Comparison of ENCODE assay signal across 19 mouse cellular contexts in the genomic region with DNA sequence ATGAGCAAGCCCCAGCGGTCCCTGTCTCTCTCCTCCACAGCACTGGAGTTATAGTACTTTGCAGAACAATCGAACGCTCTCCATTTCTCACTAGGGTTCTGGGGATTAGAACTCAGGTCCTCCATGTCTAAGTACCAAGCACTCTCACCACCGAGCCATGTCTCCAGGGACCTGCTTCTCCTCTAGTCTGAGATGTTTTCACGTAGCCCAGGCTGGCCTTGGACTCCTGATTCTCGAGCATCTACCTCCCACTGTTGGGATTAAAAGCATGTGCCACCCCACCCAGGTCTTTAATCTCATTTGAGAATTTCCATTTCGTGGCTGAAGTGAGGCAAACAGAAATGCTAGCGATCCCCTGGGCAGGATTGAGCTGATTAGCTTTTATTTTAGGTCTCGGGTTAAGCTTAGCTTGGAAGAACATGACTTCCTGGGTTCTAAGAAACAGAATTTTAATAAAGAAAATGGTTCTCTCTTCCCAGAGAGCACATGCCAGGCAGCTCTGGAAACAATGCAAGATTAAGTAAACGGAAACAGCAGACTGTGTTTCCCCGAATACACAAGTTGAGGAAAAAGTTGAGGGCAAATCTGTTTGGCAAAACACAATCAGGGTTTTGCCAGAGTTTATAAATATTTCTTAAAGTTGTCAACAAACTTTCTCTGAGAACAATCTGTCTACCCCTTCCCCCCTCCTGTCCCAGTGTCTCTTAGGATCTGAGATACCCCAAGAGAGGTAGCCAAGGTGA. TPM values are rescaled to one million over a fixed set of nuclear protein-coding genes. Genes with fewer than 3 reads are reported as not detected.
DNase-seq lines count a peak whose midpoint lies in the region; ATAC-seq and TF ChIP-seq lines count a peak whose summit lies in the region.
"Had no signal": no experiment of that assay in that cellular context is flagged by ENCODE, and none has a peak within 500 bp of the region (broad histone marks: within the 10 kb centered on the region; RNA-seq: fewer than 3 reads in every experiment).

No protein-coding gene starts in this region.

- H3K9me3 ChIP-seq in heart, embryonic 15.5 days (replicated peaks), result no peaks in the 10 kb centered on the region
- H3K9me3 ChIP-seq in liver, embryonic 12.5 days (replicated peaks), result no peaks in the 10 kb centered on the region
- H3K9me3 ChIP-seq in embryonic facial prominence, embryonic 14.5 days (ENCODE audit: control insufficient read depth, low read length), result no peaks in the 10 kb centered on the region
- H3K9me3 ChIP-seq: forebrain, embryonic 12.5 days; hindbrain, embryonic 15.5 days; liver, embryonic 15.5 days; midbrain, embryonic 13.5 days had no signal

- no peak overlapping the region for H3K4me3 ChIP-seq in heart, embryonic 15.5 days
- no peak overlapping the region for H3K4me3 ChIP-seq in liver, adult 2 months (ENCODE audit: insufficient read depth, low read depth, low read length)
- no peak overlapping the region for H3K4me3 ChIP-seq in liver, embryonic 12.5 days
- H3K4me3 ChIP-seq in embryonic facial prominence, embryonic 14.5 days (ENCODE audit: low read depth, low read length), result no peak overlapping the region
- H3K4me3 ChIP-seq: forebrain, embryonic 12.5 days; hindbrain, embryonic 15.5 days; liver, embryonic 15.5 days; midbrain, embryonic 13.5 days had no signal

- no peak for ATAC-seq in heart, embryonic 15.5 days (replicated peaks; ENCODE audit: insufficient number of reproducible peaks, insufficient read depth, low FRiP score, low read depth)
- no peak for ATAC-seq in liver, embryonic 12.5 days
- no peak for ATAC-seq in embryonic facial prominence, embryonic 14.5 days (ENCODE audit: low read depth)
- ATAC-seq: activated CD4-positive, CD25-positive, alpha-beta regulatory T cell, adult 4 months; CD4-positive, CD25-positive, alpha-beta regulatory T cell, adult 4 months; midbrain, embryonic 13.5 days had no signal

- peak overlapping the region; percentile 29; the same call in 1 of the 2 replicates for H3K27ac ChIP-seq in heart, embryonic 15.5 days
- H3K27ac ChIP-seq in liver, adult 2 months (replicated peaks; ENCODE audit: insufficient read depth, low read depth, low read length), result peak overlapping the region; percentile 48
- H3K27ac ChIP-seq in liver, embryonic 12.5 days, result no peak overlapping the region
- H3K27ac ChIP-seq in embryonic facial prominence, embryonic 14.5 days (replicated peaks; ENCODE audit: low read depth, low read length), result peak overlapping the region; percentile 84
- H3K27ac ChIP-seq: forebrain, embryonic 12.5 days; liver, embryonic 15.5 days; midbrain, embryonic 13.5 days had no signal

- H3K27me3 ChIP-seq in heart, embryonic 15.5 days, result 0 out of 2 replicates have a peak, but pooled peaks cover 6% of the 10 kb centered on the region
- H3K27me3 ChIP-seq in liver, adult 2 months (ENCODE audit: control insufficient read depth, insufficient read depth, low read length), result no peaks in the 10 kb centered on the region
- H3K27me3 ChIP-seq in liver, embryonic 12.5 days (replicated peaks), result peaks cover 10% of the 10 kb centered on the region
- H3K27me3 ChIP-seq in embryonic facial prominence, embryonic 14.5 days (replicated peaks; ENCODE audit: control insufficient read depth, insufficient read depth, low read length), result no peaks in the 10 kb centered on the region

- peaks cover 22% of the 10 kb centered on the region for H3K4me1 ChIP-seq in heart, embryonic 15.5 days (replicated peaks)
- H3K4me1 ChIP-seq in liver, adult 2 months (ENCODE audit: control insufficient read depth, insufficient read depth, low read length), result no peaks in the 10 kb centered on the region
- H3K4me1 ChIP-seq in liver, embryonic 12.5 days, result peaks cover 9% of the 10 kb centered on the region
- H3K4me1 ChIP-seq in embryonic facial prominence, embryonic 14.5 days (ENCODE audit: control insufficient read depth, insufficient read depth, low read length), result peaks cover 27% of the 10 kb centered on the region
- H3K4me1 ChIP-seq: liver, embryonic 15.5 days had no signal

- WGBS in heart, embryonic 15.5 days, result 74% methylated on average over 11 of the region's 11 CpGs
- 76% methylated on average over 11 of the region's 11 CpGs for WGBS in liver, adult 2 months
- WGBS in liver, embryonic 12.5 days (ENCODE audit: insufficient replicate concordance), result 60% methylated on average over 11 of the region's 11 CpGs
- WGBS in embryonic facial prominence, embryonic 14.5 days, result 62% methylated on average over 11 of the region's 11 CpGs

- H3K4me2 ChIP-seq in heart, embryonic 15.5 days, result no peak overlapping the region
- no peak overlapping the region for H3K4me2 ChIP-seq in liver, embryonic 12.5 days
- peak overlapping the region; percentile 26; the same call in 1 of the 2 replicates for H3K4me2 ChIP-seq in embryonic facial prominence, embryonic 14.5 days (ENCODE audit: low read depth, low read length)
- H3K4me2 ChIP-seq: forebrain, embryonic 12.5 days; hindbrain, embryonic 15.5 days; liver, embryonic 15.5 days; midbrain, embryonic 13.5 days had no signal

- TF ChIP-seq CTCF in liver, adult 2 months (IDR thresholded peaks at IDR 0.05; ENCODE audit: low read depth, low read length), result no peak

- TF ChIP-seq POLR2A in liver, adult 2 months (IDR thresholded peaks at IDR 0.05; ENCODE audit: extremely low read depth, insufficient read depth, low read length), result no peak

- DNase-seq in heart, adult 18-20 months, result no peak
- DNase-seq in liver, adult 2 months (ENCODE audit: extremely low read depth, low read depth, low spot score), result no peak
- DNase-seq in embryonic facial prominence, embryonic 14.5 days (ENCODE audit: low spot score), result peak; percentile 44
- DNase-seq in lung, postnatal 10 days, result peak; percentile 38
- no peak for DNase-seq in layer of hippocampus, postnatal 25 days (ENCODE audit: extremely low spot score in 1 of 2, low spot score in 1 of 2)
- no peak for DNase-seq in urinary bladder, postnatal 14 days (ENCODE audit: low spot score)
- DNase-seq: cerebellum, adult 18-20 months; embryo, embryonic 11 days; gastrocnemius, postnatal 14 days; kidney, postnatal 4 days had no signal

- no peaks in the 10 kb centered on the region for H3K79me2 ChIP-seq in liver, adult 2 months (ENCODE audit: control insufficient read depth, insufficient read depth, low read length)

- H3K36me3 ChIP-seq in heart, embryonic 15.5 days, result no peaks in the 10 kb centered on the region
- no peaks in the 10 kb centered on the region for H3K36me3 ChIP-seq in liver, adult 2 months (ENCODE audit: control insufficient read depth, insufficient read depth, low read length)
- no peaks in the 10 kb centered on the region for H3K36me3 ChIP-seq in liver, embryonic 12.5 days
- H3K36me3 ChIP-seq in embryonic facial prominence, embryonic 14.5 days (ENCODE audit: control insufficient read depth, insufficient read depth, low read length), result peaks cover 38% of the 10 kb centered on the region
- H3K36me3 ChIP-seq: forebrain, embryonic 12.5 days; hindbrain, embryonic 15.5 days; liver, embryonic 15.5 days; midbrain, embryonic 13.5 days had no signal

- H3K9ac ChIP-seq in heart, embryonic 15.5 days, result no peak overlapping the region
- H3K9ac ChIP-seq in liver, adult 2 months (ENCODE audit: low read depth, low read length), result no peak overlapping the region
- no peak overlapping the region for H3K9ac ChIP-seq in liver, embryonic 12.5 days
- H3K9ac ChIP-seq in embryonic facial prominence, embryonic 14.5 days (ENCODE audit: low read depth, low read length), result no peak overlapping the region
- H3K9ac ChIP-seq: forebrain, embryonic 12.5 days; hindbrain, embryonic 15.5 days; liver, embryonic 15.5 days; midbrain, embryonic 13.5 days had no signal

RNA-seq across cellular contexts. Expression of a gene that starts 6.8 kb away (rescaled TPM):
- polyA plus RNA-seq in heart, embryonic 15.5 days (2015; fragmentation: Nextera tagmentation; extraction: Ambion mirVana), result 4.6 and 8.1 TPM in 2 replicates
- total RNA-seq in heart, adult 18-20 months (2021), result under 1 TPM; 0.39 to 0.52 TPM
- total RNA-seq in liver, adult 2 months (2014; rRNA removed), result 0.27 and 0.28 TPM in 2 replicates
- 0.26 and 1.0 TPM in 2 replicates for polyA plus RNA-seq in liver, adult 2 months (2012; rRNA removed)
- 3.5 and 3.9 TPM in 2 replicates for polyA plus RNA-seq in liver, embryonic 12.5 days (2016; fragmentation: Nextera tagmentation; extraction: Ambion mirVana)
- polyA plus RNA-seq in embryonic facial prominence, embryonic 14.5 days (2014; fragmentation: Nextera tagmentation; extraction: Ambion mirVana), result 21.8 and 31.1 TPM in 2 replicates
- total RNA-seq in layer of hippocampus, postnatal 25 days (2021), result 1 to 10 TPM in 1 of 2 experiments, under 1 TPM in 1; 0.79 to 1.3 TPM

RNA-seq across cellular contexts. Expression of a gene that starts 34.1 kb away (rescaled TPM):
- polyA plus RNA-seq in heart, embryonic 15.5 days (2015; fragmentation: Nextera tagmentation; extraction: Ambion mirVana), result 2.5 TPM in 1 of 2 replicates, not detected in the other
- total RNA-seq in heart, adult 18-20 months (2021), result not detected
- total RNA-seq in liver, adult 2 months (2014; rRNA removed), result 1.0 and 1.4 TPM in 2 replicates
- 1.0 and 1.9 TPM in 2 replicates for polyA plus RNA-seq in liver, adult 2 months (2012; rRNA removed)
- polyA plus RNA-seq in liver, embryonic 12.5 days (2016; fragmentation: Nextera tagmentation; extraction: Ambion mirVana), result 0.71 TPM in 1 of 2 replicates, not detected in the other
- 4.1 TPM in 1 of 2 replicates, not detected in the other for polyA plus RNA-seq in embryonic facial prominence, embryonic 14.5 days (2014; fragmentation: Nextera tagmentation; extraction: Ambion mirVana)
- 1 to 10 TPM in 1 of 2 experiments, not detected in 1; 1.4 TPM for total RNA-seq in layer of hippocampus, postnatal 25 days (2021)
- polyA plus RNA-seq: forebrain, embryonic 12.5 days; liver, embryonic 15.5 days; midbrain, embryonic 13.5 days; small intestine, adult 2 months had no signal

RNA-seq across cellular contexts. Expression of a gene that starts 38.4 kb away (rescaled TPM):
- polyA plus RNA-seq in heart, embryonic 15.5 days (2015; fragmentation: Nextera tagmentation; extraction: Ambion mirVana), result 21.6 and 28.2 TPM in 2 replicates
- 10 to 100 TPM; 35.4 to 41.2 TPM for total RNA-seq in heart, adult 18-20 months (2021)
- total RNA-seq in liver, adult 2 months (2014; rRNA removed), result 14.4 and 19.6 TPM in 2 replicates
- 19.9 and 20.2 TPM in 2 replicates for polyA plus RNA-seq in liver, adult 2 months (2012; rRNA removed)
- 16.9 and 17.5 TPM in 2 replicates for polyA plus RNA-seq in liver, embryonic 12.5 days (2016; fragmentation: Nextera tagmentation; extraction: Ambion mirVana)
- 34.8 and 38.1 TPM in 2 replicates for polyA plus RNA-seq in embryonic facial prominence, embryonic 14.5 days (2014; fragmentation: Nextera tagmentation; extraction: Ambion mirVana)
- 10 to 100 TPM; 65.8 to 70.7 TPM for total RNA-seq in layer of hippocampus, postnatal 25 days (2021)

Comparison
In these comparisons a context has a peak if more than half of its experiments do, and no peak if none do; other contexts are left out.
1. DNase-seq: peak in embryonic facial prominence, embryonic 14.5 days (single experiment) and lung, postnatal 10 days (single experiment); none in heart, adult 18-20 months (0 of 2), liver, adult 2 months (single experiment), layer of hippocampus, postnatal 25 days (0 of 2) and urinary bladder, postnatal 14 days (single experiment).